Mouse (Mus musculus) v-Abl transformed pro-B cells (cell line): ENCODE data around the gene Cmtm6.

ENCODE experiments used
- in situ Hi-C, 2 experiments: fragments of 400-800 bp; cut with MboI; formaldehyde crosslinking; loops; one replicate each; pipeline ENCODE4 v1.15.1; 2025; ENCODE audit not compliant: unreplicated experiment in 2 of 2

The Cmtm6 gene

DNA sequence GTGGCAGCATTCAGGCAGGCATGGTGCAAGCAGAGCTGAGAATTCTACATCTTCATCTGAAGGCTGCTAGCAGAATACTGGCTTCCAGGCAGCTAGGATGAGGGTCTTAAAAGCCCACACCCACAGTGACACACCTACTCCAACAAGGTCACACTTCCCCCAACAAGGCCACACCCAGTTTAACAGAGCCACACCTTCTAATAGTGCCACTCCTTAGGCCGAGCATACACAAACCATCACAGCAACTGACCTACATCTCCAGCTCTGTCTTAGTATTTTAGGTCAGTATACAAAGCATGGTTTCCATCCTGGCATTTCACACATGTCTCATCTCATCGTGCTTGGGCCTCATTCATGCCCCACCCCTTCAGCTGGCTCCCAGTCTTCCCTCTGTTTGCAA lies 2.5 kb upstream of the Cmtm6 start:
- in situ Hi-C loops: loop anchor here (5.0 kb wide), 1 partner anchor 81 kb away; no protein-coding TSS in a partner anchor

DNA sequence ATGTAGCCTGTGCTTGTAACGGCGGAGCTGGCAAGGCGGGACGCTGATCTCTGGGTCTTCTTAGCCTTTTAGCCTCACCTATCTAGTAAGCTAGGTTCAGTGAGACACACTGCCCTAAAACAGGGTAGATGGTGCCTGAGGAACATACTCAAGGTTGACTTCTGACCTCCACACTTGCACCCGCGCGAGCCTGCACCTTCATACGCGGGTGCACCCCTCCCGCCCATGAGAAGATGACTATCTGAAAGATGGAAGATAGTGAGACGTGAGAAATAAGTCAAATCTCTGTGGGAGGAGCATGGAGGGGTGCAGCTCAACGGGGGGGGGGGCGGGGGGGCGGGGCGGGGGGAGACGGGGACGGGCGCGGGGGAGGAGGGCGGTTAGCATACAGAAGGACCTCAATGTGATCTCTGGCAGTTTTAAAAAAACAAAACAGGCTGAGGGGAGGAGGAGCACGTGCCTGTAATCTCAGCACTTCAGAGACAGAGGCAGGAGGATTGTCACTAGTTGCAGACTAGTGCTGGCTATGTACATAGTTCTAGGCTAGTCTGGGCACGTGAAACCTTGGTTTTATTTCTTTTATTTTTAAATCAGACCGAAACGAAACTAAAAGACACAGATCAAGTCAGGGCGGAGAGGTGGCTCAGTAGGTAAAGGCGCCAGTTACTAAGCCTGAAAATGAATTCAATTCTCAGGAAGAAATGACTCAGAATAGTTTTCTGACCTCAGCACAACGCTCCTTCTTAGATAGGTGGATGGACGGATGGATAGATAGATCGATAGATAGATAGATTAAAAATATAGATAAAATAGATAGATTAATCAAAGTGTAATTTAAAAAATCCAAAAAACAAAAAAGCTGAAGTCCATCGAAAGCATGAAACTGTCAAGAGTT lies 758 bp upstream of the Cmtm6 start:
- in situ Hi-C loops: loop anchor here (5.0 kb wide), 1 partner anchor 83 kb away; no protein-coding TSS in a partner anchor

DNA sequence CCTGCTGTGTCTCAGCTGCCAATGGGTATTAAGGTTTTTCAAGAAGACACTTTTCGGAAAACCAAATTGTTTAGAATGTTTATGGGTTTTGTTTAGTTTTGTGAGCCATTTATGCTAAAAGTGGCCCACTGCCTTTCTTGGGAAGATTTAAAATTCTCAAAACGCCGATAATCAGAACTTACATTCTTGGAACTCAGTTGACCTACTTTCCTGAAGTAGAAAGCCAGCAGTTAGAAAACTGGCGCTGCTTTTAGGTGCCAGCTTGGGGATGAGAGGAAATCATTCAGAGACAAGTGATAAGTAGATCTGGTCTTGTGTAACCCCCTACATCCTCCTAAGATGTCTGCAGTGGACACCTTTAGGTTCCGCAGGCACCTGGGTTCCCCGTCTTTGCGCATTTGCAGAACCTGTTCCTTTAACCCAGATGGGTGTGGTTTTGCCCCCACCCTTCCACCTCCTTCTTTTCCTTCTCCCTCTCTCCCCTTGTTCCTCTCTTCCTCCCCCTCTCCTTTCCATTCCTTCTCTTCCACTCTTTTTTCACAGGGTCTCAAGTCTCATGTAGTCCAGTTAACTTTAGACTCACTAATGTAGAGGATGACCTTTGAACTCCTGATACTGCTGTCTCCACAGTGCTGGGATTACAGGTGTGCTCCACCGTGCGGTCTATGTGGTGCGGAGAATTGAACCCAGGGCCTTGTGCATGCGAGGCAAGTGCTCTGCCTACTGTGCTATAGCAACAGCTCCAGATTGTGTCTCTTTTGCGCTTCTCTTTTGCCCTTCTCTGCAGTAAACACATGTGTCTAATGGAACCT lies 1.2 kb downstream of the Cmtm6 start:
- in situ Hi-C loops: no loop called here

DNA sequence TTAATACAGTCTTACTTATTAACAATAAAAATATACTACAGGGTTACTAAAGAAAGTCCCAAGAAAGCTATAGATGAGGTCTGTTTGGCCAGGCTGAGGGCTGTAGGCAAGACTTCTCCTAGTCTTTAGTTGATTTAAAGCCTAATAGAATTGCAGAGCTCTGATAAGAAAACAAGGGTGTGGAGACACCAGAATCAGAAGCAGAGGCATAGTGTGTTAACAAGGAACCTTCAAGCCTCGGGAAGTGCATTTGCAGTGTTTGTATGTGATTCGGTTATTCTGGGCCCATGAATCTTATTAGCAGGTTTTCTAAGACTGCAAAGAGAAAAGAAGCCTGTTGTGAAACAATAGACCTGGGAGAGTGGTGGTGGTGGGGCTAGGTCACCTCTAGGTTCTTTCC lies 2.3 kb downstream of the Cmtm6 start:
- in situ Hi-C loops: no loop called here

DNA sequence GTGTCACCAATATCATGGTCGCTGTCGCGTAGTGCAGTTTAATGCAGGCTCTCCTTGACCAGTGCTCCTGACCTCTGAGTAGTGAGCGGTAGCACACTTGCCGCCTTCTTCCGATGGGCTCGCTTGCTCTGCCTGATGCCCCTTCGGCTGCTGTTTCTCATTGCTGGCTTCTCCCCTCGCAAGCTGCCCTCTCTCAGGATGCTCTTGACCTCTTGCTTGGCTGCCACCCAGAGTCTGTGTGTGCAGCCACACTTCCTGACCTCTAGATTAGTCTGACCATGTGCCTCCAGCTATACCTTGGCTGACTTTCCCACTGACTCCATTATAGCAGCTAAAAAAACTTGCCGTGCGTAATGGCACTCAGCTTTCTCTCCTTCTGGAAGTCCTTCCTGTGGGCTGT lies 5.5 kb downstream of the Cmtm6 start:
- in situ Hi-C loops: no loop called here

DNA sequence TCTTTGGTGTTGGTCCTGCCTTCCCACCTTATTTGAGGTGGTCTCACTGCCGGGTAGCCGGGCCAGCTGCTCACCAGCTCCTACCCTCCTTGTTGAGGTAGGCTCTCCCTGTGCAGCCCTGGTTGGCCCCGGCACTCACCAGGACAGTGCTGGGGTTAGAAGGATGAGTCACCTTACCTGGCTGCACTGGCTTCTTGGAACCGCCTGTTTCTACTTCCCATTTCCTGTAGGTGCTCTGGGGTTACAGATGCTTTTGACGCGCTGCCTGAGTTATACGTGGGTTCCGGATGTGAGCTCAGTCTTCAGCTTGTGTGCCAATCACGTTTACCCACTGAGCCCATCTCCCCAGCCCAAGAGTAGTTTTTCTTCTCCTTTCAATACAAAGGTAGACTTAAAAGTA lies 9.4 kb downstream of the Cmtm6 start:
- in situ Hi-C loops: no loop called here

DNA sequence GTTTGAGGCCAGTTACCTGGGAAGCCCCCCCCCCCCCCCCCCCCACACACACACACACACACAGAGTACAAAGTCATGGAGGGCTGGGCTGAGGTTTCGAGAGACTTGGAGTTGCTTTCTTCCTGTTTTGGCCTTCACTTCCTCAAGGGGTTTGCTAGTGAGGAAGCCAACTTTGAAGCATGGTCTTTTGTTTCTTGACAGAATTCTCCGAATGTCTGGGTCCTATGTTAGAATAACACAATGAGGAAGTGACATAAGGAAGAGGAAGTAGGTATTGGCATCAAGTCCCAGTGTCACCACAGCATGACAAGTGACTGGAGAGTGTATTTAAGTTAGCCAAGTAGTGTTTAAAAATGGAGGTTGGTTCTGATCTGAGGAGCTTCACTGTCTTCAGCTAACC lies 11.8 kb downstream of the Cmtm6 start:
- in situ Hi-C loops: no loop called here

DNA sequence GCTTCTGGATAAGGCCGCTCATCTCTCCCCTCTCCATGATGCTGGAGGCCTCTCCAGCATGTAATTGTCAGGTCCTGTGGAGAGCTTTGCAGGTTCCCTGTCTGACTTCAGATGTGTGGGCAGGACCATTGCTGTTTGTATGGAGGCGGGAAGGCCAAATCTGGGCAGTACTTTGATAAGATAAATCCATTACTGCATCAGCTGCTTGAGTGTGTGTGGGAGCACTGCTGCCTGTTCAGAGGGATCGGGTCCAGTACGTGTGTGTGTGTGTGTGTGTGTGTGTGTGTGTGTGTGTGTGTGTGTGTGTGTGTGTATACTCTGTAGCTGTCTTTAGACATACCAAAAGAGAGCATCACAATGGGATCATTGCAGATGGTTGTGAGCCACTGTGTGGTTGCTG lies 14.2 kb downstream of the Cmtm6 start:
- in situ Hi-C loops: loop anchor here in 1 of 2 experiments (5.0 kb wide), 1 partner anchor 187 kb away; the partner anchor contains the start of gene Gpd1l

DNA sequence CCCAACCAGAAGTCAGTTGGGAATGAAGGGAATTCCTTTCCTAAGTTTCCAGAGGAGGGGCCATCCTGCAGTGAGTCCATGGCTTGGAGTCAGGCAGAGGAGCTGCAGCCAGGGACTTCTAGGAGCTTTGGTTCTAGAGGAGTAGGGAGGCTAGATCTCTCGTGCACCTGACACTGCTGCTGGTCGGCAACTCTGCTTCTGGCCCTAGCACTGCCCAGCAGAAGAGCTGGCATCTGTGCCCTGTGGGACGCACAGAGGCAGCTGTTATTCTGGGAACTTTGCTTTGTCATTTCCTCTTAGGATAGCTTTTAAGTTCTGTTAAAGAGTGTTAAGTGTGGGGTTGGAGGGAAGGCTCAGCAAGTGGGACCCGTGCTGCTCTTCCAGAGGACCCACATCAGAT lies 14.7 kb downstream of the Cmtm6 start:
- in situ Hi-C loops: loop anchor here in 1 of 2 experiments (5.0 kb wide), 1 partner anchor 187 kb away; the partner anchor contains the start of gene Gpd1l

DNA sequence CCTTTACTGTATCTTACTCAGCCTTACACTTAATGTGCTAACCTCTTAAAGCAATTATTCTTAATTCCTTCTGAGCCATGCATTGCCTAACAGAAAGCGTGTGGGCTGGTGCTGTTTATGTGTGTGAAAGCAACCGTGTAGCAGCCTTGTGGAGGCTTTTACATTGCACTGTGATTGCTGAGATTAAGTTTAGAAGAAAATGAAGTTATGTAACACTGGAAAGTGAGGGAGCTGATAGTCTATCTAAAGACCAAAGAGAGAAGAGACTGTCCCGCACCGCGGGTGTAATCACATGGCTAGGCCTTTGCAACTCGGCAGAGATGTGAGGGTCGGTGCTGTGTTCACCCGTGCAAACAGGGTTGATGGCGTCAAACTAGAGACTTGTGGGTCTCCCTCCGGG lies 16.1 kb downstream of the Cmtm6 start:
- in situ Hi-C loops: loop anchor here in 1 of 2 experiments (5.0 kb wide), 1 partner anchor 185 kb away; the partner anchor contains the start of gene Gpd1l

DNA sequence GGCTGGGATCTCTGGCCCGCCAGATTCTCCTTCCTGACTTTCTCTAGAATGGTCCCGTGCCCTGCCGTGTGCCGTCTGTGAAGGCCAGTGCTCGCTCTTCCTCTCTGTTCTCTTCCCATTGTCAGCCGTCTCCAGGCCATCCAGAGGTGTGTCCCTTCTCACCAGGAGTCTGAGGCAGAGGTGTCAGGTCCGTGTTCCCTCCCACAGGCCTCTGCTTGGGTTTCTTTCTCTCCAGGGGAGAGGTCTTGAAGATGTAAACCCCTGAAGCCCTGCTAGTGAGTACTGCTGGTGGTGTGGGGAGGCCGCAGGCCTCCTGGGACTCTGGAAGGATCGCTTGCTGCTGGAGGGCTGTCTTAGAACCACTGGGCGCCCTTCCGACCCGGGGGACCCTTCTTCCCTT lies 16.6 kb downstream of the Cmtm6 start:
- in situ Hi-C loops: loop anchor here in 1 of 2 experiments (5.0 kb wide), 1 partner anchor 185 kb away; the partner anchor contains the start of gene Gpd1l

DNA sequence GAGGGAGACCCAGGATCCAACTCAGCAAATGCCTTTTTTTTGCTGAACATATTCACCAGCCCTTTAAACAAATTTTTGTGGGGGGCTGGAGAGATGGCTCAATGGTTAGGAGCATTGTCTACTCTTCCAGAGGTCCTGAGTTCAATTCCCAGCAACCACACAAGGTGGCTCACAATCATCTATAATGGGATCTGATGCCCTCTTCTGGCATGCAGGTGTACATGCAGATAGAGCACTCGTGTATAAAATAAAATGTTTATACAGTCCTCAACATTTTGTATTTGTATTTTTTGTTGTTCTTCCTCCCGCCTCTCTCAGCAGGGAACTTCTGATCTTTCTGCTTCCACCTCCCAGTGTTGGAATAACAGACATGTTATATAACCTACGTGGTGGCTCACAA lies 20.7 kb downstream of the Cmtm6 start:
- in situ Hi-C loops: loop anchor here (5.0 to 25.0 kb wide), 4 partner anchors 36 to 1586 kb away; partner anchors contain the start of gene Gpd1l (in 1 of the 2)

DNA sequence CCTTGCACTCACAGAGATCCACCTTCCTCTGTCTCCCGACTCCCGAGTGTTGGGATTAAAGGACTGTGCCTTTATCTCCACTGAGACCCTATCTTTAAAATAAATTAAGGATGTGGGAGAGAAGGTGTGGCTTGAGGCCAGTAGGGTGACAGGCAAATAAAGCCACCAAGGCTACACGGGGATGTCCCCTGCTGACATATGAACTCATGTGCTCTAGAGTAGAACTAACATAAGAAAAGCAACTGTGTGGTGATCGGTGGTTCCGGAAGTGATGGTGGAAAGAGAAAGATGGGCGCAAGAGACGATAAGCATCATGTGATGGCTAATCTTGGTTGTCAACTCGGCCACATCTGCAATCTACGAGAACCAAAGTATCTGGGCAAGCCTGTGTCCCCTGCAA lies 21.4 kb downstream of the Cmtm6 start:
- in situ Hi-C loops: loop anchor here (5.0 to 25.0 kb wide), 4 partner anchors 35 to 1585 kb away; partner anchors contain the start of gene Gpd1l (in 1 of the 2)

DNA sequence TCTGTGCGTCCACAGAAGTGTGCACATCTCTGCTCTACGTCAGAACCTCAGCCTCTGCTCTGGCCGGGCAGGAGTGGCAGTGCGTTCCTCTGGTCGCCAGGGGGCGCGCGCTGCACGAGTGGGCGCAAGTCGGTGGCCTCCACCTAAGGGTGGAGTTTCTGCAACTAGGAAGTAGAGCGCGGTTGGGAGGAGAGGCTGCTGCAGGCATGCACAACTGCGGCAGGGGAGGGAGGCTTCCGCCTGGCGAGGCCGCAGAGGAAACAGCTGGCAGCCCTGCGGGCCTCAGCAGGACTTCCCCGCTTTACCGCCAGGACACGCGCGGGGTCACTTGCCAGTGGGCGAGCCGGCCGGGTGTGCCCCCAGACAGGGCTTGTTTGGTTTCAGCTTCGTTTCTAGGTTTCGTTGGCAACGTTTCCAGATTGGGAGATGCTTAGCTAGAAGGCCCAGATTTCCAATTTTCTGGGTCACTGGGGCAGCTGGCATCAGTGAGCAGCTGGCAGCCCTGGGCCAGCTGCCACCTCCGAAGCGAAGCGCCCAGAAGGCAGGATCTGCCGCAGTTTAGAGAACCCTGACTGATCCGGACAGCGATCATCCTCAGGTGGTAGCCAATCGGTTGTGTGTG lies 22.1 kb downstream of the Cmtm6 start:
- in situ Hi-C loops: loop anchor here (5.0 to 25.0 kb wide), 4 partner anchors 34 to 1584 kb away; partner anchors contain the start of gene Gpd1l (in 1 of the 2)

DNA sequence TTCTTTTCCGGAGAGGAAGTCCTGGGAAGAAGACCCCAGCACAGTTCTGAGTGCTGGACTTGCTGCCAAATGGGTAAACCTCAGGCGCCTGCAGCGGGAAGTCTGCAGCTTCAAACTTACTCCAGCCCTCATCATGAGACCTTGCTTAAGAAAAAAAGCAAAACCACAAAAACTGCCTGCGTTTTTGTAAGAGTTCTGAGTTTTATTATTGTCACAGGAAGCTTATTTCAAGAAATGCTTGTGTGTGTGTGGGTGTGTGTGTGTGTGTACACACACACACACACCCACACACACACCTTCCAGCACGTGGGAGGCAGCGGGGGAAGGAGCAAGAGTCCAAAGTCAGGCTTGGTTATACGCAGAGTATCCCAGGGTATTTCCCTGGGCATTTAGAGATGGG lies 27.4 kb downstream of the Cmtm6 start:
- in situ Hi-C loops: loop anchor here (10.0 to 25.0 kb wide), 2 partner anchors 57 to 1579 kb away; no protein-coding TSS in a partner anchor

DNA sequence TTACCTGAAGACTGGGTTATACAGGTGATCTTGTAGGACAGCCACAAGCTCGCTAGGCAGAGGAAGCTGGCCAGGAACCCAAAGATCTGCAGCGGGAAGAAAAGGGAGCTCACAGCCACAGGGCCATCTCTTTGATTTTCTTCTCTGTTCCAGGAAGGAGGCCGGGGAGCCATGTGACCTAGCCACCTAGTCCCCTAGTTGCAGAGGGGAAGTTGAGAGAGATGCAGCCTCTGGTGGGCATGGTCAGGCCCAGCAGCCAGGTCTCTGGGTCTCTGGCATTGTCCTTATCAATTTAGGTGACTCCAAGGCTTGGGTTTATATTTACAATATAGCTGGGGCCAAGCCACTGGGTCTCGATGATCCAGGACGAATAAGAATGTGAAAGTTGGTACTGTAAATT lies 27.9 kb downstream of the Cmtm6 start:
- in situ Hi-C loops: loop anchor here (10.0 to 25.0 kb wide), 2 partner anchors 56 to 1578 kb away; no protein-coding TSS in a partner anchor

DNA sequence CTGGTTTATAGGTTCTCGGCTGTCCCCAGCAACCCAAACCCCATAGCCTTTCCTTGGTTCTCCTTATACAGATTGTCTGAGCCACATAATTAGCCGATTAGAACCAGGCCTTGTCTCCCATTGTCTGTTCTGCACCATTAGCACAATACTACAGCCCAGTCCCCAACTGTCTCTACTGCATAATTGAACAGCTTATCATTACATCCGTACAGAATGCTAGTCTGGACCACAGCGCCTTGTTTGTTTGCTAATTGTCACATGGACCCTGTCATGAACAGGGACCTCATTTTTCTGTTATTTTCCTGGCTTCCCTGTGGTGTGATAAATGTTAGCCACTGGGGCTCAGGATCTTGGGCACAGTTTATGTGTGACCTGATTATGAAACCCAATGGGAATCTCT lies 29.0 kb downstream of the Cmtm6 start:
- in situ Hi-C loops: loop anchor here (5.0 to 25.0 kb wide), 3 partner anchors 37 to 1577 kb away; no protein-coding TSS in a partner anchor

DNA sequence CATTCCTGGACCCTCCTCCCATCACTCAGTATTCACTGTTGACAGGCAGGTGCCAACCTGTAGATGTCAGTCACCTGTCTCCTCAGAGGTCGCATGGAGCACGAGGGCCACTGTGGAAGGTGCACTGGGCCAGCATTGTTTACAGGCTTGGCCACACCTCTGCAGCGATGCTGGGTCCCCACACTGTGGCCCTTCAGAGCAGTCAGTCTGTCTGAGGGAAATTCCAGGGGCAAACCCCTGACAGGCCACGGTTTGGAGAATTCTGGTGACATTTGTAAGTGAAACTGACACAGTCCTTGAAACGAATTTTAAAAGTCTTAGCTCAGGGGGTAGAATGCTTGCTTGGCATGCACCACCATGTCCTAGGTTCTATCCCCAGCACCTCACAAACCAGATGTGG lies 29.4 kb downstream of the Cmtm6 start:
- in situ Hi-C loops: loop anchor here in 1 of 2 experiments (5.0 to 25.0 kb wide), 2 partner anchors 37 to 1577 kb away; no protein-coding TSS in a partner anchor

DNA sequence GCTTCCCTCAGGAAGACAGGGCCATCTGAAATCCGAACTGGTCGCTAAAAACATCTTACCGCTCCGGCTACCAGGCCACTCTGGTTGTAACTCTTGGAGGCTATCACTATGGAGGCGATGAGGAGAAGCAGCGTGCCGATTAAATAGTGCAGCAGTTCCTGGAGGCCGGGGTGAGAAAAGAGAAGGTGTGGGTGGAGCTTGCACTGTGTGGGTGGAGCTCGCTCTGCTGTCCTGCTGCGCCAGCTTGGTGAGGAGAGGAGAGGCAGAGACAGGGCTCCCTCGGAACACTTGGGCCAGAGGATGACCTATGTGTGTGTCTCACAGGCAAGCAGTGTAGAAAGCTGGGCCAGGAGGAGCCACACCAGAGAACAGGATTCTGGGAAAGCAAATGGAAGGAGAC lies 30.9 kb downstream of the Cmtm6 start:
- in situ Hi-C loops: loop anchor here in 1 of 2 experiments (5.0 to 25.0 kb wide), 2 partner anchors 35 to 1575 kb away; no protein-coding TSS in a partner anchor

DNA sequence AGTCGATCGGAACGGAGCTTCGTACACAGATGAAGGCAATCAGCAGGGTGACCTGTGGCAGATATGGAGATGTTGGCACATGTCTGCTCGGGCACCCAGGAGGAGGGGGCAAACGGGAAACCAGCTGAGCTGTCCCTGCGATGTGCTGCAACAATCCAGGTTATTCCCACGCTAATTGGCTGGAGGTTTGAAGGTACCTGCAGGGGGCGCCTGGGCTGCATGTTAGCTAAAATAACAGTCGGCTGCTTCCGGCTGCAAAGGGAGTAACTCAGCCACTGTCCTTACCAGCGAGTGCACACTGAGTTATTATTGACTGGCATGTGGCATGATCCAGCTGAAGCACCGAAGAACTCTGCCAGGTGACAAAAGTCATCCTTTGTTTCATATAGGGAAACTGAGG lies 32.4 kb downstream of the Cmtm6 start:
- in situ Hi-C loops: loop anchor here in 1 of 2 experiments (5.0 to 25.0 kb wide), 2 partner anchors 34 to 1574 kb away; no protein-coding TSS in a partner anchor
